Mouse (Mus musculus) midbrain, embryonic 11.5 days (tissue): ENCODE measurements around the gene Rufy4. TPM values are rescaled to one million over a fixed set of nuclear protein-coding genes. Genes with fewer than 3 reads are reported as not detected.
A peak's percentile ranks its signal among the peaks of the same experiment; 100 is the strongest.

Experiments used
- ATAC-seq: fragments of 200-750 bp; cut with Nextera tagmentation; 2 replicates; pipeline ENCODE4 v1.8.0; 2017; ENCODE audit warnings: moderate TSS enrichment, moderate library complexity; ENCODE audit not compliant: low FRiP score
- DNase-seq: peaks from one replicate; pipeline ENCODE4 v3.0.0; 2015; ENCODE audit warnings: low spot score; ENCODE audit errors: missing footprints
- H3K27ac ChIP-seq: fragments of 300-500 bp; sonication (generic); 2 replicates; pipeline ENCODE4 v1.5.1; 2014; ENCODE audit warnings: low read depth, low read length
- H3K27me3 ChIP-seq: fragments of 300-500 bp; sonication (generic); 2 replicates; pipeline ENCODE4 v1.6.1; 2014; ENCODE audit warnings: mild to moderate bottlenecking, low read length, moderate library complexity, mixed read lengths; ENCODE audit not compliant: control insufficient read depth, insufficient read depth
- H3K36me3 ChIP-seq: fragments of 300-500 bp; sonication (generic); 2 replicates; pipeline ENCODE4 v1.6.1; 2014; ENCODE audit warnings: mild to moderate bottlenecking, low read length, moderate library complexity, mixed read lengths; ENCODE audit not compliant: control insufficient read depth, insufficient read depth
- H3K4me1 ChIP-seq: fragments of 300-500 bp; sonication (generic); 2 replicates; pipeline ENCODE4 v1.6.1; 2014; ENCODE audit warnings: low read length; ENCODE audit not compliant: control insufficient read depth, insufficient read depth
- H3K4me2 ChIP-seq: fragments of 300-500 bp; sonication (generic); 2 replicates; pipeline ENCODE4 v1.6.1; 2014; ENCODE audit warnings: mild to moderate bottlenecking, moderate library complexity
- H3K4me3 ChIP-seq: fragments of 300-500 bp; sonication (generic); 2 replicates; pipeline ENCODE4 v1.5.1; 2014; ENCODE audit warnings: low read depth, low read length
- H3K9ac ChIP-seq: fragments of 300-500 bp; sonication (generic); 2 replicates; pipeline ENCODE4 v1.6.1; 2014; ENCODE audit warnings: low read length
- H3K9me3 ChIP-seq: fragments of 300-500 bp; sonication (generic); 2 replicates; pipeline ENCODE4 v1.6.1; 2016; ENCODE audit warnings: low read length; ENCODE audit not compliant: control insufficient read depth
- WGBS: fragments of 180-500 bp; shearing (Covaris S2); extraction: QIAGEN DNeasy Blood & Tissue Kit; methylation state at CpG from one replicate; pipeline ENCODE4 v1.1.7; 2014; 5-methylcytosine and 5-hydroxymethylcytosine counted together
- polyA plus RNA-seq: library from polyadenylated mRNA; unstranded; fragments of >200 nt; fragmentation: Nextera tagmentation; extraction: Ambion mirVana; gene quantifications from 2 replicates; pipeline ENCODE4 v1.2.1, GENCODE M21; 2014

Rufy4 gene
- polyA plus RNA-seq, 1 experiment from 2014 or later: 0.25 TPM

- Histone ChIP-seq H3K4me2 (no peak overlapping the region), H3K4me1 (no peaks in the 10 kb centered on the region), H3K27me3 (no peaks in the 10 kb centered on the region), H3K27ac (no peak overlapping the region), H3K4me3 (no peak overlapping the region), H3K9me3 (no peaks in the 10 kb centered on the region), H3K36me3 (no peaks in the 10 kb centered on the region), H3K9ac (no peak overlapping the region)
- WGBS: 94% methylated on average over 3 of the region's 3 CpGs
- ATAC-seq: no peak
- DNase-seq: no peak
Measured at GRCm38 (mm10) chr1:74178618-74179017, 53.3 kb downstream of the Rufy4 start.

GRCm38 (mm10) chr1:74179624-74180408 is 54.5 kb downstream of the Rufy4 start:
- ATAC-seq (no peak), DNase-seq (peak; percentile 71)
- Histone ChIP-seq H3K4me1 (no peaks in the 10 kb centered on the region), H3K9ac (no peak overlapping the region), H3K4me2 (no peak overlapping the region), H3K36me3 (no peaks in the 10 kb centered on the region), H3K4me3 (no peak overlapping the region), H3K9me3 (no peaks in the 10 kb centered on the region), H3K27ac (no peak overlapping the region), H3K27me3 (no peaks in the 10 kb centered on the region)
- 72% methylated on average over 9 of the region's 9 CpGs for WGBS

- Histone ChIP-seq H3K4me2 (no peak overlapping the region), H3K4me3 (no peak overlapping the region), H3K27me3 (no peaks in the 10 kb centered on the region), H3K27ac (no peak overlapping the region), H3K36me3 (no peaks in the 10 kb centered on the region), H3K9ac (no peak overlapping the region), H3K9me3 (no peaks in the 10 kb centered on the region), H3K4me1 (no peaks in the 10 kb centered on the region)
- peak; percentile 49 for DNase-seq
- 81% methylated on average over 2 of the region's 2 CpGs for WGBS
- ATAC-seq: no peak
Measured at GRCm38 (mm10) chr1:74181462-74181861, 56.1 kb downstream of the Rufy4 start.

- ATAC-seq (no peak), DNase-seq (peak; percentile 56)
- Histone ChIP-seq H3K4me1 (no peaks in the 10 kb centered on the region), H3K36me3 (no peaks in the 10 kb centered on the region), H3K27me3 (no peaks in the 10 kb centered on the region), H3K4me3 (no peak overlapping the region), H3K27ac (no peak overlapping the region), H3K9ac (no peak overlapping the region), H3K9me3 (no peaks in the 10 kb centered on the region), H3K4me2 (no peak overlapping the region)
- WGBS: 78% methylated on average over 2 of the region's 2 CpGs
Measured at GRCm38 (mm10) chr1:74183006-74183405, 57.7 kb downstream of the Rufy4 start.

- no peak overlapping the region for H3K4me2 ChIP-seq
- ATAC-seq: no peak
- H3K4me1 ChIP-seq: no peaks in the 10 kb centered on the region
- no peak overlapping the region for H3K4me3 ChIP-seq
- DNase-seq: no peak
- no peaks in the 10 kb centered on the region for H3K36me3 ChIP-seq
- 90% methylated on average over 7 of the region's 7 CpGs for WGBS
- H3K9me3 ChIP-seq: no peaks in the 10 kb centered on the region
- H3K27ac ChIP-seq: no peak overlapping the region
- H3K9ac ChIP-seq: no peak overlapping the region
- H3K27me3 ChIP-seq: no peaks in the 10 kb centered on the region
Measured at GRCm38 (mm10) chr1:74190471-74190870, 65.1 kb downstream of the Rufy4 start.

GRCm38 (mm10) chr1:74192711-74193110 is 67.4 kb downstream of the Rufy4 start:
- H3K27ac ChIP-seq: no peak overlapping the region
- H3K9me3 ChIP-seq: no peaks in the 10 kb centered on the region
- H3K9ac ChIP-seq: no peak overlapping the region
- no peaks in the 10 kb centered on the region for H3K27me3 ChIP-seq
- no peak overlapping the region for H3K4me2 ChIP-seq
- DNase-seq (no peak), ATAC-seq (no peak)
- no peak overlapping the region for H3K4me3 ChIP-seq
- H3K36me3 ChIP-seq: no peaks in the 10 kb centered on the region
- 85% methylated on average over 2 of the region's 2 CpGs for WGBS
- no peaks in the 10 kb centered on the region for H3K4me1 ChIP-seq

- H3K4me3 ChIP-seq: no peak within 1 kb of the TSS
- H3K4me2 ChIP-seq: no peak within 1 kb of the TSS
- no peaks in the 10 kb centered on the region for H3K9me3 ChIP-seq
- no peaks in the 10 kb centered on the region for H3K4me1 ChIP-seq
- 71% methylated on average over 8 of the region's 8 CpGs for WGBS
- H3K27ac ChIP-seq: no peak within 1 kb of the TSS
- no peaks in the 10 kb centered on the region for H3K36me3 ChIP-seq
- H3K27me3 ChIP-seq: no peaks in the 10 kb centered on the region
- DNase-seq (no peak), ATAC-seq (no peak)
- no peak within 1 kb of the TSS for H3K9ac ChIP-seq
Measured at GRCm38 (mm10) chr1:74194445-74194844, 69.1 kb downstream of the Rufy4 start, which contains the start of gene Cxcr1. Gene Cxcr1 (minus strand): TSS chr1:74194631.

- WGBS: 51% methylated on average over 7 of the region's 7 CpGs
- no peak overlapping the region for H3K4me2 ChIP-seq
Measured at GRCm38 (mm10) chr1:74195961-74196360, 70.6 kb downstream of the Rufy4 start.

GRCm38 (mm10) chr1:74196621-74197419 is 71.5 kb downstream of the Rufy4 start:
- H3K4me1 ChIP-seq: no peaks in the 10 kb centered on the region
- no peaks in the 10 kb centered on the region for H3K27me3 ChIP-seq
- H3K36me3 ChIP-seq: no peaks in the 10 kb centered on the region
- no peak overlapping the region for H3K27ac ChIP-seq
- H3K4me3 ChIP-seq: no peak overlapping the region
- ATAC-seq (no peak), DNase-seq (peak; percentile 72)
- WGBS: 81% methylated on average over 17 of the region's 17 CpGs
- H3K4me2 ChIP-seq: no peak overlapping the region
- no peak overlapping the region for H3K9ac ChIP-seq
- H3K9me3 ChIP-seq: no peaks in the 10 kb centered on the region

More at GRCm38 (mm10) chr1:74195961-74196360, 70.6 kb downstream of the Rufy4 start:
- H3K27ac ChIP-seq: no peak overlapping the region
- ATAC-seq (no peak), DNase-seq (peak; percentile 89)
- H3K9me3 ChIP-seq: no peaks in the 10 kb centered on the region
- no peak overlapping the region for H3K9ac ChIP-seq
- H3K4me3 ChIP-seq: no peak overlapping the region
- no peaks in the 10 kb centered on the region for H3K27me3 ChIP-seq
- no peaks in the 10 kb centered on the region for H3K36me3 ChIP-seq
- H3K4me1 ChIP-seq: no peaks in the 10 kb centered on the region
